Mouse (Mus musculus): ENCODE results near the gene Tmem40. TPM values are rescaled to one million over a fixed set of nuclear protein-coding genes. Genes with fewer than 3 reads are reported as not detected.

Tmem40 gene
- 3.1 to 13.5 TPM in 2 of 3 replicates, not detected in the other for total RNA-seq (2017)

- ATAC-seq (replicated peaks; ENCODE audit: insufficient number of reproducible peaks, low FRiP score, low TSS enrichment, poor library complexity, severe bottlenecking), result no peak; the same call in 1 of the 2 replicates
These were observed at the start of gene Tmem40 for GRCm38 (mm10) chr6:115761995-115762756. Gene Tmem40 (minus strand): TSS chr6:115762410.

DNA sequence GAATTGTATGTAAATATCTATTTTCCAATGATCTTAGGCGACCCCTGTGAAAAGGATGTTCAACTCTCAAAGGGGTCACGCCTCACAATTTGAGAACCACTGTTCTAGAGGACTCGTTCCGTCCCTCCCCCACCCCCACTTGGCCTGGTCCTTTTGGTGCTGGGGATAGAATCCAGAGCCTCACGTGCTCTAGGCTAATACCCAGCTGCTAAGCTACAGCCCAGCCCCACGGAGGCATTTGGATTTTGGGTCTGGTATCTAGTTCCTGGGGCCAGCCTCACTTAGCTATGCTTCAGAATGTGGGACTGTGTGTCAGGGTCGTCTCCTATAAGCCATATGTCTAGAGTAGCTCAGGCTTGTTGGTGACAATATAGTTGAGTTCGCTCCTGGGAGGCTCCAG is 49.4 kb upstream of the Tmem40 start:
- ATAC-seq (replicated peaks; ENCODE audit: insufficient number of reproducible peaks, low FRiP score, low TSS enrichment, poor library complexity, severe bottlenecking), result no peak

DNA sequence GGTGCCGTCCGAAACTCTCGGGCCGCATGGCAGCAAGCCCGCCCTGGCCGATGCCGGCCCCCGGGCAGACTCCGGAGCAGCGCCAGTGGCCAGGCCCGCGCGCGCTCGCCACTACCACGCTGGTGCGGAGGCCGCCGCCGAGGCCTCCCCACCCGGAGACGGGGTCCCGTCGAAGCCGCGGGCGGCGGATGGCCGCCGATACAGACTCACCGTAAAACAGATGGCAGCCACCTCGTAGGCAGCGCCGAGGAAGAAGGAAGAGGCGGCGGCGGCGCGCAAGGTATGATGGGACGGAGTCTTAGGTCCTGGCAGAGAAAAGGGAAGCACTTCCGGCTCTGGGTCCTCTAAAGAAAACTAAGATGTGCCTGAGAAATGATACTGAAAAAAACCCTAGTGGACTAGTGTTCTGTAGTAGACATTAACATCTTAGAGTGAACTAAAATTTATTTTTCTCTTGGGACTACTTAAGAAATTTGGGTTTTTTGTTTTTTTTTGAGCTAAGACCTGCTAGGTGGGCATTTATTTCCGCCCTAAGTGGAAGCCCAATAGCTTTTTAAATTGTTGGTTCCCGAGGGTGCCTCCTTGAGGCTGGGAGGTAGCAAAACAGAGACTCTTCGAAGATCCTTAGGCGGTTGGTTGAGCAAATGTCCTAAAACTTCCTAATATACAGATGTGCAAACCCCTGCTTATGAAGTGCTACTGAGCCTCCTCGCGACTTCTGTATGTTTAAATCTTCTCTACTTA is 46.5 kb upstream of the Tmem40 start, which contains the start of gene Rpl32:
TSS of gene Rpl32 (minus strand) at position 260 of the 744 bp plus-strand sequence.
- ATAC-seq (replicated peaks; ENCODE audit: insufficient number of reproducible peaks, low FRiP score, low TSS enrichment, poor library complexity, severe bottlenecking), result peak; percentile 84

DNA sequence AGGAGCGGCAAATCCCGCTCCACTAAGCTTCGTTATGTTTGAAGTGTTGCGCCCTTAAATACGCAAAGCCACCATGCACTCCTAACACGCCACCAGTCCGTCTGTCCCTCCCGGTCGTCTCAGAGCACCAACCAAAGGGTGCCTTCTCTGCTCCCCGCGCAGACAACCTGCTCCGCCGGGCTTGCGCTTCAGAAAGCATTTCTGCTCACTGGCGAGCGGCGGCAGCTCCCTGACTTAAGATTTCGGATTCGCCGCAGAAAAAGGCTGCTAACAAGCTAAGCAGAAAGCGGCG is 45.9 kb upstream of the Tmem40 start:
- ATAC-seq (replicated peaks; ENCODE audit: insufficient number of reproducible peaks, low FRiP score, low TSS enrichment, poor library complexity, severe bottlenecking), result no peak

GRCm38 (mm10) chr6:115807464-115808195 is 45.4 kb upstream of the Tmem40 start:
- ATAC-seq (replicated peaks; ENCODE audit: insufficient number of reproducible peaks, low FRiP score, low TSS enrichment, poor library complexity, severe bottlenecking), result no peak

- no peak for ATAC-seq (replicated peaks; ENCODE audit: insufficient number of reproducible peaks, low FRiP score, low TSS enrichment, poor library complexity, severe bottlenecking)
These were observed 42.4 kb upstream of the Tmem40 start for GRCm38 (mm10) chr6:115804432-115805192.

- ATAC-seq (replicated peaks; ENCODE audit: insufficient number of reproducible peaks, low FRiP score, low TSS enrichment, poor library complexity, severe bottlenecking), result no peak
These were observed 41.6 kb upstream of the Tmem40 start for GRCm38 (mm10) chr6:115803541-115804382.

DNA sequence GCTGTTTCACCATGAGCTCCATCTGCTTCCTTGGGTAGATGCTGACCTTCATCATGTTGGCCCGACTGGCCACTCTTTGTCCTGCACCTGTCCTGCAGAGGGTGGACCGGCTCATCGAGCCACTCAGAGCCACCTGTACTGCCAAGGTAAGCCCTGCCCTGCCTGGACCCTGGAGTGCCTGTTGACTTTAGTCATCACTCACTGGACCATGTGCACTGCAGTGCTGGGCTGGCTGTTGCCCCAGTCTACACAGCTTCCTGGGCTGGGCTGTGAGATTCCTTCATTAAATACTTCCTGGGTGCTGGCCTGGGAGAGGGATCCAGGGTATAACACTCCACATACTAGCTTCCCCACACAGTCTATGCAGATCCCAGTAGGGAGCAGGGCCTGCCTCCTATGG is 39.6 kb upstream of the Tmem40 start:
- ATAC-seq (replicated peaks; ENCODE audit: insufficient number of reproducible peaks, low FRiP score, low TSS enrichment, poor library complexity, severe bottlenecking), result no peak; the same call in 1 of the 2 replicates

GRCm38 (mm10) chr6:115792691-115793215 is 30.5 kb upstream of the Tmem40 start:
- no peak for ATAC-seq (replicated peaks; ENCODE audit: insufficient number of reproducible peaks, low FRiP score, low TSS enrichment, poor library complexity, severe bottlenecking)

- ATAC-seq (replicated peaks; ENCODE audit: insufficient number of reproducible peaks, low FRiP score, low TSS enrichment, poor library complexity, severe bottlenecking), result no peak; the same call in 1 of the 2 replicates
These were observed 29.9 kb upstream of the Tmem40 start for GRCm38 (mm10) chr6:115791842-115792686.

- ATAC-seq (replicated peaks; ENCODE audit: insufficient number of reproducible peaks, low FRiP score, low TSS enrichment, poor library complexity, severe bottlenecking), result no peak
These were observed 28.8 kb upstream of the Tmem40 start for GRCm38 (mm10) chr6:115791016-115791415.

DNA sequence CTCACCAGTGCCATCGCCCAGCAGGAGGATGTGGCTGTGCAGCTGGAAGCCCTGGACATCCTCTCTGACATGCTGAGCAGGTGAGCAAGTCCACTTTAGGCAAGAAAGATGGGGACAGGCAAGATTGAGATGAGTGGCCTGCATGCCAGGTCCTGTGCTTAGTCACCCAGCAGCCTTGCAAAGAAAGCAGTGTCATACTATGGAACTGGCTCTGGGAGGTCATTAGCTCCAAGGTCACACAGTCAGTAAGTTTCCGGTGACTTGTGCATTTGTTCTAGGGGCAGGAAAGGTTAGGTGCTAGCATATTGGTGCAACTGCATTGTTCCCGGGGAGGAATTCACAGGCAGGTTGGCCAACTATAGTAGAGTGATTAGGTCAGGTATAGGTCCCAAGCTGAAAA is 20.6 kb upstream of the Tmem40 start:
- ATAC-seq (replicated peaks; ENCODE audit: insufficient number of reproducible peaks, low FRiP score, low TSS enrichment, poor library complexity, severe bottlenecking), result no peak

DNA sequence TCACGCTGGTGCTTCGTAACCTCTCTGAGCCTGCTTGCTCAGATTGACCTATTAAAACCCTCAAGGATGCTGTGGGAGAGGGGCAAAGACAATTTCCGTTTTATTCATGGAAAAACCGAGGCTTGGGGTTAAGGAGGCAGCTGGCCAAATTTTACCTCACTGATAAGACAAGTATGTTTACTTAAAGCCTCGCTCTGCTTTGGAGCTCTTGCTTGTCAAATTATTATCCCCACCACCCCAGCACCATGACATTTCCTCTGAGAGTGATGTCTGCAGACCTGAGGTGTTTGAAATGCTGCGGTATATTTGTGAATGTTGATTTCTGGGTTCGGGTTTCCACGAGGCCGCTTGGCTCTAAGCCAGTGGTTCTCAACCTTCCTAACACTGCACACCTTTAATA is 14.2 kb upstream of the Tmem40 start:
- ATAC-seq (replicated peaks; ENCODE audit: insufficient number of reproducible peaks, low FRiP score, low TSS enrichment, poor library complexity, severe bottlenecking), result no peak

GRCm38 (mm10) chr6:115775838-115776237 is 13.6 kb upstream of the Tmem40 start:
- ATAC-seq (replicated peaks; ENCODE audit: insufficient number of reproducible peaks, low FRiP score, low TSS enrichment, poor library complexity, severe bottlenecking), result no peak

DNA sequence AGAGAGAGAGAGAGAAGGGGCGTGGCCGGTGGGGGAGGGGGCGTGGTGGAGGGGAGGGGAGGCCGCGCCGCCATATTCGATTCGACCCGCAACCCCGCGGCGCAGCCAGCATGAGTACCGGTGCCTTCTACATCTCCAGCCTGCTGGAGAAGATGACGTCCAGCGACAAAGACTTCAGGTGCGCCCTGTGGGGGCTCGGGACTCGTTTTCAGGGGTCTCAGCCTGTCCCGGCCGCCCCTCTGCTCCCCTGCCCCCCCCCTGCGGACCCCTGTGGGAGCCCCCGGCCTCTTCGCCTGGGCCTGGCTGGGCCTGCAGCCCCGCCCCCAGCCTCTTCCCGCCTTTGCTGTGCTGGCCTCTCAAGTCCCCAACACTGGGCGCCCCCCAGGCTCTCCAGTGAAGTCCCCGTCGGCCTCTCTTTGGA is 12.3 kb upstream of the Tmem40 start, which contains the start of gene Cand2:
TSS of gene Cand2 (plus strand) at position 38 of the 421 bp plus-strand sequence.
- ATAC-seq (replicated peaks; ENCODE audit: insufficient number of reproducible peaks, low FRiP score, low TSS enrichment, poor library complexity, severe bottlenecking), result 0 out of 2 replicates have a peak, but pooled peaks have one; percentile 34

GRCm38 (mm10) chr6:115773966-115774413 is 11.8 kb upstream of the Tmem40 start:
- no peak for ATAC-seq (replicated peaks; ENCODE audit: insufficient number of reproducible peaks, low FRiP score, low TSS enrichment, poor library complexity, severe bottlenecking)

DNA sequence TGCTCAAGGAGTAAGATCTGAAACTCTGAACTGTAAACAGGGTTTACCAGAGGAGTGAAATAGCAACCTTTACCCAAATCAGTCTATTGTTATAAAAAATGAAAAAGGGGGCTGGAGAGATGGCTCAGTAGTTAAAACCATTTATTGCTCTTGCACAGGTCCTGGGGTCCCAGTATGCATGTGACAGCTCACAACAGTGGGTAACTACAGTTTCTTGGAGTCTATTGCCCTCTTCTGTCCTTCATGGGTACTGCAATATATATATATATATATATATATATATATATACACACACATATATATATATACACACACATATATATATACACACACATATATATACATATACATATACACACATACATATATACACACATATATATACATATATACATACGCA is 10.4 kb upstream of the Tmem40 start:
- ATAC-seq (replicated peaks; ENCODE audit: insufficient number of reproducible peaks, low FRiP score, low TSS enrichment, poor library complexity, severe bottlenecking), result no peak
